In genomic region chr11:95860071-95860490, GRCm38 (mm10) we compare ENCODE assay signal across 8 mouse cellular contexts. TPM values are rescaled to one million over a fixed set of nuclear protein-coding genes. Genes with fewer than 3 reads are reported as not detected.
DNase-seq lines count a peak whose midpoint lies in the region; ATAC-seq and TF ChIP-seq lines count a peak whose summit lies in the region.

No protein-coding gene starts in this region.

- no peak for DNase-seq in spleen, adult 2 months (ENCODE audit: low read depth in 1 of 2, low spot score in 2 of 2)
- DNase-seq in spleen, adult 12 weeks (ENCODE audit: low spot score): no peak
- no peak for DNase-seq in embryonic facial prominence, embryonic 10.5 days (ENCODE audit: low spot score)
- DNase-seq in neural tube, embryonic 11.5 days (ENCODE audit: low spot score): no peak
- no peak for DNase-seq in gastrocnemius, postnatal 10 days
- no peak for DNase-seq in adrenal gland, adult 18-20 months (ENCODE audit: low spot score in 2 of 2)
- DNase-seq in gastrocnemius, postnatal 36 days: no peak

- no peak for TF ChIP-seq POLR2A in spleen, adult 2 months (IDR thresholded peaks at IDR 0.05; ENCODE audit: low read depth, low read length)

- peak overlapping the region; percentile 75 for H3K4me2 ChIP-seq in intestine, postnatal 0 days (replicated peaks; ENCODE audit: low read depth)
- H3K4me2 ChIP-seq in neural tube, embryonic 11.5 days (ENCODE audit: low read depth): peak overlapping the region; percentile 77

- no peaks in the 10 kb centered on the region for H3K9me3 ChIP-seq in embryonic facial prominence, embryonic 10.5 days
- no peaks in the 10 kb centered on the region for H3K9me3 ChIP-seq in intestine, postnatal 0 days (ENCODE audit: control insufficient read depth)
- no peaks in the 10 kb centered on the region for H3K9me3 ChIP-seq in neural tube, embryonic 11.5 days (ENCODE audit: control insufficient read depth, low read length)

- no peaks in the 10 kb centered on the region; the same call in 1 of the 2 replicates for H3K4me1 ChIP-seq in spleen, adult 2 months (ENCODE audit: control insufficient read depth, insufficient read depth, insufficient read length)
- H3K4me1 ChIP-seq in embryonic facial prominence, embryonic 10.5 days: peaks cover 19% of the 10 kb centered on the region
- no peaks in the 10 kb centered on the region for H3K4me1 ChIP-seq in intestine, postnatal 0 days (replicated peaks; ENCODE audit: control insufficient read depth, insufficient read depth, low read length)
- peaks cover 11% of the 10 kb centered on the region; the same call in 1 of the 2 replicates for H3K4me1 ChIP-seq in neural tube, embryonic 11.5 days (ENCODE audit: control insufficient read depth, insufficient read depth, low read length)

- peak overlapping the region; percentile 56 for H3K9ac ChIP-seq in intestine, postnatal 0 days (ENCODE audit: low read depth, low read length)
- H3K9ac ChIP-seq in neural tube, embryonic 11.5 days (ENCODE audit: low read length): 0 out of 2 replicates have a peak overlapping the region, but pooled peaks have one; percentile 30

- no peak for TF ChIP-seq CTCF in spleen, adult 2 months (IDR thresholded peaks at IDR 0.05; ENCODE audit: extremely low read depth, insufficient read depth, insufficient read length, insufficient replicate concordance)
- no peak for TF ChIP-seq CTCF in intestine, postnatal 0 days (IDR thresholded peaks at IDR 0.05; ENCODE audit: low read depth)

- intact Hi-C loops in gastrocnemius, postnatal 36 days (cut with DNase I): no loop called here

- H3K27ac ChIP-seq in spleen, adult 2 months (ENCODE audit: insufficient read depth, low read length): peak overlapping the region; percentile 98; the same call in 1 of the 2 replicates
- peak overlapping the region; percentile 83 for H3K27ac ChIP-seq in embryonic facial prominence, embryonic 10.5 days (replicated peaks)
- 0 out of 2 replicates have a peak overlapping the region, but pooled peaks have one; percentile 0 for H3K27ac ChIP-seq in intestine, postnatal 0 days (ENCODE audit: low read depth, low read length)
- H3K27ac ChIP-seq in neural tube, embryonic 11.5 days (ENCODE audit: low read depth, low read length): no peak overlapping the region

- no peak for ATAC-seq in intestine, postnatal 0 days
- ATAC-seq in neural tube, embryonic 11.5 days (ENCODE audit: insufficient read depth, low FRiP score, low TSS enrichment): no peak

- no peaks in the 10 kb centered on the region for H3K27me3 ChIP-seq in spleen, adult 2 months (ENCODE audit: control insufficient read depth, insufficient read depth, low read length)
- H3K27me3 ChIP-seq in embryonic facial prominence, embryonic 10.5 days (replicated peaks; ENCODE audit: low read depth, poor library complexity, severe bottlenecking): no peaks in the 10 kb centered on the region
- no peaks in the 10 kb centered on the region for H3K27me3 ChIP-seq in intestine, postnatal 0 days (replicated peaks; ENCODE audit: control insufficient read depth, insufficient read depth, low read length)
- H3K27me3 ChIP-seq in neural tube, embryonic 11.5 days (ENCODE audit: control insufficient read depth, insufficient read depth, low read length): no peaks in the 10 kb centered on the region

- no peaks in the 10 kb centered on the region for H3K36me3 ChIP-seq in spleen, adult 2 months (ENCODE audit: control insufficient read depth, insufficient read depth, low read length)
- no peaks in the 10 kb centered on the region for H3K36me3 ChIP-seq in embryonic facial prominence, embryonic 10.5 days (replicated peaks)
- no peaks in the 10 kb centered on the region for H3K36me3 ChIP-seq in intestine, postnatal 0 days (ENCODE audit: control insufficient read depth, insufficient read depth)
- H3K36me3 ChIP-seq in neural tube, embryonic 11.5 days (ENCODE audit: control insufficient read depth, insufficient read depth, low read length): no peaks in the 10 kb centered on the region

- H3K4me3 ChIP-seq in spleen, adult 2 months (ENCODE audit: extremely low read depth, insufficient read depth, insufficient read length): peak overlapping the region; percentile 76; the same call in 1 of the 2 replicates
- peak overlapping the region; percentile 72 for H3K4me3 ChIP-seq in embryonic facial prominence, embryonic 10.5 days
- peak overlapping the region; percentile 64 for H3K4me3 ChIP-seq in intestine, postnatal 0 days (ENCODE audit: low read depth, low read length)
- H3K4me3 ChIP-seq in neural tube, embryonic 11.5 days (ENCODE audit: low read depth, low read length): peak overlapping the region; percentile 61

- 31% methylated on average over 3 of the region's 3 CpGs for WGBS in spleen, adult 2 months
- WGBS in embryonic facial prominence, embryonic 10.5 days: 50% methylated on average over 3 of the region's 3 CpGs
- 17% methylated on average over 3 of the region's 3 CpGs for WGBS in intestine, postnatal 0 days
- 25% methylated on average over 3 of the region's 3 CpGs for WGBS in neural tube, embryonic 11.5 days

RNA-seq across cellular contexts. Expression of gene Abi3, which starts 17.8 kb away (rescaled TPM):
- 166 and 238 TPM in 2 replicates for polyA plus RNA-seq in spleen, adult 2 months (2012; rRNA removed)
- 3.7 and 4.1 TPM in 2 replicates for polyA plus RNA-seq in embryonic facial prominence, embryonic 10.5 days (2016; fragmentation: Nextera tagmentation; extraction: Ambion mirVana)
- polyA plus RNA-seq in intestine, postnatal 0 days (2015; fragmentation: Nextera tagmentation; extraction: Ambion mirVana): 7.5 and 8.1 TPM in 2 replicates
- 0.82 and 1.4 TPM in 2 replicates for polyA plus RNA-seq in neural tube, embryonic 11.5 days (2014; fragmentation: Nextera tagmentation; extraction: Ambion mirVana)
- total RNA-seq in gastrocnemius, postnatal 10 days (2021): 1 to 10 TPM; 3.4 to 7.1 TPM
- total RNA-seq in adrenal gland, adult 18-20 months (2021): 10 to 100 TPM; 13.9 to 15.4 TPM
- total RNA-seq in gastrocnemius, postnatal 36 days (2021): 1 to 10 TPM; 2.8 to 3.6 TPM

RNA-seq across cellular contexts. Expression of gene Gngt2, which starts 23.1 kb away (rescaled TPM):
- polyA plus RNA-seq in spleen, adult 2 months (2012; rRNA removed): 28.3 and 30.4 TPM in 2 replicates
- 9.5 and 10.0 TPM in 2 replicates for polyA plus RNA-seq in embryonic facial prominence, embryonic 10.5 days (2016; fragmentation: Nextera tagmentation; extraction: Ambion mirVana)
- polyA plus RNA-seq in intestine, postnatal 0 days (2015; fragmentation: Nextera tagmentation; extraction: Ambion mirVana): 19.9 and 23.2 TPM in 2 replicates
- polyA plus RNA-seq in neural tube, embryonic 11.5 days (2014; fragmentation: Nextera tagmentation; extraction: Ambion mirVana): 6.6 and 8.5 TPM in 2 replicates
- total RNA-seq in gastrocnemius, postnatal 10 days (2021): 1 to 10 TPM; 7.0 to 9.4 TPM
- 10 to 100 TPM; 23.9 to 29.2 TPM for total RNA-seq in adrenal gland, adult 18-20 months (2021)
- total RNA-seq in gastrocnemius, postnatal 36 days (2021): 1 to 10 TPM; 4.2 to 5.5 TPM

RNA-seq across cellular contexts. Expression of gene Phospho1, which starts 35.8 kb away (rescaled TPM):
- 34.5 and 42.5 TPM in 2 replicates for polyA plus RNA-seq in spleen, adult 2 months (2012; rRNA removed)
- not detected in 2 replicates for polyA plus RNA-seq in embryonic facial prominence, embryonic 10.5 days (2016; fragmentation: Nextera tagmentation; extraction: Ambion mirVana)
- polyA plus RNA-seq in intestine, postnatal 0 days (2015; fragmentation: Nextera tagmentation; extraction: Ambion mirVana): 2.6 and 2.9 TPM in 2 replicates
- not detected in 2 replicates for polyA plus RNA-seq in neural tube, embryonic 11.5 days (2014; fragmentation: Nextera tagmentation; extraction: Ambion mirVana)
- total RNA-seq in gastrocnemius, postnatal 10 days (2021): 100 to 1,000 TPM; 131 to 134 TPM
- total RNA-seq in adrenal gland, adult 18-20 months (2021): 100 to 1,000 TPM; 202 to 415 TPM
- 100 to 1,000 TPM; 287 to 314 TPM for total RNA-seq in gastrocnemius, postnatal 36 days (2021)

RNA-seq across cellular contexts. Expression of gene B4galnt2, which starts 54.6 kb away (rescaled TPM):
- not detected in 2 replicates for polyA plus RNA-seq in spleen, adult 2 months (2012; rRNA removed)
- 0.09 and 0.16 TPM in 2 replicates for polyA plus RNA-seq in embryonic facial prominence, embryonic 10.5 days (2016; fragmentation: Nextera tagmentation; extraction: Ambion mirVana)
- 18.2 and 21.1 TPM in 2 replicates for polyA plus RNA-seq in intestine, postnatal 0 days (2015; fragmentation: Nextera tagmentation; extraction: Ambion mirVana)
- polyA plus RNA-seq in neural tube, embryonic 11.5 days (2014; fragmentation: Nextera tagmentation; extraction: Ambion mirVana): not detected in 2 replicates
- not detected for total RNA-seq in gastrocnemius, postnatal 10 days (2021)
- not detected for total RNA-seq in adrenal gland, adult 18-20 months (2021)
- total RNA-seq in gastrocnemius, postnatal 36 days (2021): not detected

Comparison
In these comparisons a context has a peak if more than half of its experiments do, and no peak if none do; other contexts are left out.
1. RNA of gene Abi3, which starts 17.8 kb away (polyA plus RNA-seq): 166 to 238 TPM in spleen, adult 2 months; 7.5 to 8.1 TPM in intestine, postnatal 0 days, 3.7 to 4.1 TPM in embryonic facial prominence, embryonic 10.5 days and 0.82 to 1.4 TPM in neural tube, embryonic 11.5 days; every median in the first group is over 10 times any median in the second.
2. Peak in every context shown above with its lines, with median percentiles within 50 percentile points of each other: H3K4me3 ChIP-seq.